Comparison of ENCODE assay signal across 8 mouse cellular contexts in genomic region chr3:55786835-55787486, GRCm38 (mm10). TPM values are rescaled to one million over a fixed set of nuclear protein-coding genes. Genes with fewer than 3 reads are reported as not detected.
DNase-seq lines count a peak whose midpoint lies in the region; ATAC-seq and TF ChIP-seq lines count a peak whose summit lies in the region.

No protein-coding gene starts in this region.

- H3K36me3 ChIP-seq in embryonic facial prominence, embryonic 11.5 days (replicated peaks; ENCODE audit: control insufficient read depth, insufficient read depth, low read depth, low read length) = no peaks in the 10 kb centered on the region
- H3K36me3 ChIP-seq in limb, embryonic 10.5 days = no peaks in the 10 kb centered on the region

- TF ChIP-seq POLR2A in olfactory bulb, adult 2 months (IDR thresholded peaks at IDR 0.05; ENCODE audit: insufficient read depth, low read depth, low read length) = no peak

- H3K4me2 ChIP-seq in embryonic facial prominence, embryonic 11.5 days (ENCODE audit: low read depth, low read length) = peak overlapping the region; percentile 66

- H3K9me3 ChIP-seq in embryonic facial prominence, embryonic 11.5 days (replicated peaks; ENCODE audit: control insufficient read depth, low read length) = no peaks in the 10 kb centered on the region
- H3K9me3 ChIP-seq in limb, embryonic 10.5 days (replicated peaks) = no peaks in the 10 kb centered on the region

- H3K27ac ChIP-seq in left cerebral cortex, adult 2 months = peak overlapping the region; percentile 76
- H3K27ac ChIP-seq in embryonic facial prominence, embryonic 11.5 days (replicated peaks; ENCODE audit: low read depth, low read length) = peak overlapping the region; percentile 97
- H3K27ac ChIP-seq in limb, embryonic 10.5 days = peak overlapping the region; percentile 96
- H3K27ac ChIP-seq in olfactory bulb, adult 2 months (ENCODE audit: insufficient read depth, low read depth, low read length) = no peak overlapping the region

- H3K4me3 ChIP-seq in left cerebral cortex, adult 2 months = peak overlapping the region; percentile 29
- peak overlapping the region; percentile 44 for H3K4me3 ChIP-seq in embryonic facial prominence, embryonic 11.5 days (ENCODE audit: low read depth, low read length)
- peak overlapping the region; percentile 67 for H3K4me3 ChIP-seq in limb, embryonic 10.5 days
- H3K4me3 ChIP-seq in olfactory bulb, adult 2 months (ENCODE audit: insufficient read depth, low read depth, low read length) = peak overlapping the region; percentile 45

- TF ChIP-seq CTCF in left cerebral cortex, adult 2 months (IDR thresholded peaks at IDR 0.05) = no peak
- no peak for TF ChIP-seq CTCF in olfactory bulb, adult 2 months (IDR thresholded peaks at IDR 0.05; ENCODE audit: insufficient read depth, low read depth, low read length)

- H3K27me3 ChIP-seq in embryonic facial prominence, embryonic 11.5 days (ENCODE audit: control insufficient read depth, insufficient read depth, low read length) = no peaks in the 10 kb centered on the region
- H3K27me3 ChIP-seq in limb, embryonic 10.5 days (ENCODE audit: low read depth, poor library complexity, severe bottlenecking) = peaks cover 11% of the 10 kb centered on the region; the same call in 1 of the 2 replicates

- intact Hi-C loops in left cerebral cortex, adult 2 months (cut with DNase I) = loop anchor here (10.0 kb wide), 1 partner anchor 212 kb away; no protein-coding TSS in a partner anchor
- intact Hi-C loops in left cerebral cortex, postnatal 4 days (cut with DNase I) = no loop called here

- 3% methylated on average over 17 of the region's 17 CpGs for WGBS in embryonic facial prominence, embryonic 11.5 days
- 3% methylated on average over 17 of the region's 17 CpGs for WGBS in limb, embryonic 10.5 days
- 70% methylated on average over 17 of the region's 17 CpGs for WGBS in olfactory bulb, adult 2 months

- DNase-seq in left cerebral cortex, adult 2 months (ENCODE audit: extremely low spot score in 1 of 2, low spot score in 2 of 2) = peak in 1 of 2 experiments; percentile 16
- no peak for DNase-seq in left cerebral cortex, postnatal 4 days
- DNase-seq in embryonic facial prominence, embryonic 11.5 days (ENCODE audit: low spot score) = peak; percentile 51
- DNase-seq in limb, embryonic 10.5 days (ENCODE audit: low spot score) = peak; percentile 47
- DNase-seq in ovary, adult 18-20 months (ENCODE audit: low spot score) = no peak
- no peak for DNase-seq in thymus, postnatal 4 days
- DNase-seq in urinary bladder, adult 2 months (ENCODE audit: low spot score) = no peak

- ATAC-seq in embryonic facial prominence, embryonic 11.5 days (replicated peaks; ENCODE audit: insufficient number of reproducible peaks, low FRiP score, low TSS enrichment, low read depth) = no peak

- peak overlapping the region; percentile 83 for H3K9ac ChIP-seq in embryonic facial prominence, embryonic 11.5 days (replicated peaks; ENCODE audit: low read length)

- no peaks in the 10 kb centered on the region for H3K4me1 ChIP-seq in embryonic facial prominence, embryonic 11.5 days (ENCODE audit: control insufficient read depth, insufficient read depth, low read length)
- peaks cover 28% of the 10 kb centered on the region for H3K4me1 ChIP-seq in limb, embryonic 10.5 days
- peaks cover 2% of the 10 kb centered on the region; the same call in 1 of the 2 replicates for H3K4me1 ChIP-seq in olfactory bulb, adult 2 months (ENCODE audit: control insufficient read depth, insufficient read depth, low read length)

RNA-seq across cellular contexts. Expression of gene Mab21l1, which starts 4.7 kb away (rescaled TPM):
- total RNA-seq in left cerebral cortex, adult 2 months (2021) = 1 to 10 TPM; 1.7 to 2.0 TPM
- total RNA-seq in left cerebral cortex, postnatal 4 days (2021) = 1 to 10 TPM; 1.3 to 4.3 TPM
- polyA plus RNA-seq in embryonic facial prominence, embryonic 11.5 days (2014; fragmentation: Nextera tagmentation; extraction: Ambion mirVana) = 68.3 and 76.1 TPM in 2 replicates
- 34.9 and 67.2 TPM in 2 replicates for polyA plus RNA-seq in limb, embryonic 10.5 days (2016; fragmentation: Nextera tagmentation; extraction: Ambion mirVana)
- not detected in 2 replicates for polyA plus RNA-seq in olfactory bulb, adult 2 months (2012; ENCODE audit: insufficient read depth, insufficient read length, low replicate concordance, missing spikeins)
- 0.50 and 0.53 TPM in 2 replicates for polyA plus RNA-seq in urinary bladder, adult 2 months (2012; rRNA removed)

Comparison
In these comparisons a context has a peak if more than half of its experiments do, and no peak if none do; other contexts are left out.
1. DNase-seq: peak in embryonic facial prominence, embryonic 11.5 days (single experiment) and limb, embryonic 10.5 days (single experiment); none in left cerebral cortex, postnatal 4 days (single experiment), ovary, adult 18-20 months (single experiment), thymus, postnatal 4 days (single experiment) and urinary bladder, adult 2 months (single experiment).
2. RNA of gene Mab21l1, which starts 4.7 kb away (polyA plus RNA-seq): 68.3 to 76.1 TPM in embryonic facial prominence, embryonic 11.5 days and 34.9 to 67.2 TPM in limb, embryonic 10.5 days; 0.50 to 0.53 TPM in urinary bladder, adult 2 months and not detected in olfactory bulb, adult 2 months; every median in the first group is over 10 times any median in the second.
3. Peak in every context shown above with its lines, with median percentiles within 50 percentile points of each other: H3K4me3 ChIP-seq.